Mouse (Mus musculus): ENCODE data around the gene Camk1.
"Not testable (repeated sequence)": the region's sequence is repeated elsewhere in the genome, so short reads cannot be mapped to it uniquely, and the experiment has no call there.

Gene Camk1

DNA sequence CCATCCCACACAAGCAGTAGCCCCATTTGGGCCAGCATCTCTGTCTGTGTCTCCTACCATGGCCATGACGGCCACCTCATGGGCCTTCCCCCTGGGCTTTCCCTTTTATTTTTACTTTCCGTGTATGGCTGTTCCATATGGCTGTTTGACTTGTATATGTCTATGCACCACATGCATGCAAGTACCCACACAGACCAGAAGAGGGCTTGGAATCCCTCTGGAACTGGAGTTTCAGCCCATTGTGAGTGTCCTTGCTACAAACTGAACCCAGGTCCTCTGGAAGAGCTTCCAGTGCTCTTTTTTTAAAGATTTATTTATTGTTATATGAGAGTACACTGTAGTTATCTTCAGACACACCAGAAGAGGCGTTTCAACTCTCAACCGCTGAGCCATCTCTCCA, 17.7 kb upstream of the Camk1 start:
- DNase-seq (ENCODE audit: low spot score), result no peak

DNA sequence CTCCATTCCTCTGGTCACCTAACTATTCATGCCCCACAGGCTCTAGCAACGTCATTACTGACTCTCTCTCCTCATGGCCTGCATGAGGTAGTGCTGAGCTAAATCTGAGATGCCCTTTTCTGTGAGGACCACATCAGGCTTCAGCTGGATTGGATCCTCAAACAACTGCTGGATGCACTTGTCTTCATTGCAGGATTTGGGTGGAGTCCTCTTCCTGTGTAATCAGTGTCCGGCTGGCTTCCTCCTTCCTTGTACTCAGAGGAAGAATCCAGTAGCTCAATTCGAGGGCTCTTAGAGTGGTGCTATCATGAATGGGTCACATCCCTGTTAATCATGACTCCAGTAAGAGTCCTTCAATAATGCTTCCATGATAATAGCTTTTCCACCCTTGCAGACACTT, 9.9 kb upstream of the Camk1 start:
- no peak for DNase-seq (ENCODE audit: low spot score)

DNA sequence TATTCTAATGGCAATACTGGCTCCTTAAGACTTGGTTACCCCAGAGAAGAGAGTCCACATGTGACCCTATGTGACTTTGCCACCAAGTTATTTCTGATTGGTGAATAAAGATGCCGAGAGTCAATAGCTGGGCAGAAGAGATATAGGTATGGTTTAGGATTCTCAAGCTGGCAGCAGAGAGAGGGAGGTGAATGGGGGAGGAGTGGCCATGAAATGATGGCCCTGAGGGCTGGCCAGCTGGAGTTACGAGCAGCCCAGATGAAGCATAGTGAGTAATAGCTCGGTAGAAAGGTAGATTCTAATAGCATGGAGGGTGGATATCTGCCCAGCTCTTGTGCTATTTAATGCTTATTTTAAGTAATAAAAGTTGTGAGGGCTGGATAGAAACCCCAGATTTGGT, 9.0 kb upstream of the Camk1 start:
- DNase-seq (ENCODE audit: low spot score), result no peak

DNA sequence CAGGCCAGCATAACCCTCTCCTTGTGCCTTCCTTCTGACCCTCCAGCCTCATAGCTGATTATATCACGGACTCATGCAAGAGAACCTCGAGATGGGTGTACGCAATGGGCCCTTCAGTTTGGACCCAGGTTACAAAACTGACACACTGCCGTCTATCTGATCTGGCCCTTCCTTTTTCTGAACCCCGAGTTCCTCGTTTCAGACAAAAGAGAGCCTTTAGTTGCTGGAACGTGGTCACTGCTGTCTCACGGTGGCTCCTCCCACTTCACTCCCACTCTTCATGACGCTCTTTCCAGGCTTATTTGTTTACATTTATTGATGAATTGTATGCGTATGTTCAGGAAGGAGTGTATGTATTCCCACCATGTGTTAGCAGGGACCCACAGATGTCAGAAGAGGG, 7.9 kb upstream of the Camk1 start:
- no peak for DNase-seq (ENCODE audit: low spot score)

DNA sequence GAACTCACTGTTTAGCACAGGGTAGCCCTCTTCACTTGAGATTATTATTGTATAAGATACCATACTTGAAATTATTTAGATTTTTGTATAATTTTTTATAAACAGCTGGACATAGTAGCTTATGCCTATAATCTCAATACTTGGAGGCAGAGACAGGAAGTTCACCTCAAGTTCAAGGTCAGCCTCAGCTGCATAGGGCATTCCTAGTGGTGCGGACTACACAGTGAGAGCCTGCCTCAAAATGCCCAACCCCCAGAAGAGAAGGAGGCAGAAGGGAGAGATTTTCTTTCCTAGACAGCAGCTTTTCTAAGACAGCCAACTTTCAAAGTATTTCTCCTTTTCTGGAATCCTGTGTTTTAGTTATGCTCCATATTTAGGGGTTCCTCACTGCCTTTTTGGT, 7.4 kb upstream of the Camk1 start:
- no peak for DNase-seq (ENCODE audit: low spot score)

DNA sequence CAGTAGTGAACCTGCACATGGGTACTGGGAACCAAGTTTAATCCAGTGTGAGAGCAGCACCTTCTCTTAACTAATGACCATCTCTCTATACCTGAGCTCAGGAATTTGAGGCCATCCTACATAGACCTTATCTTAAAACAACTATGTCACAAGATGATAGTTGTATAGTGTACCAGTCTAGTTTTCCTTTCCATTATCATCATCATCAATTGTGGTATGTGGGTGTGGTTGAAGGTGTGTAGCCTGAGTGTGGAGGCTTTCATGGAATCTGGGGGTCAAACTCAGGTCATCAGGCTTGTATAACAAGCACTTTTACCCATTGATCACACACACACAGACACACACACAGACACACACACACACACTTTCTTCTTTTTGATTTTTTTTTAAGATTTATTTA, 6.8 kb upstream of the Camk1 start:
- DNase-seq (ENCODE audit: low spot score), result no peak

DNA sequence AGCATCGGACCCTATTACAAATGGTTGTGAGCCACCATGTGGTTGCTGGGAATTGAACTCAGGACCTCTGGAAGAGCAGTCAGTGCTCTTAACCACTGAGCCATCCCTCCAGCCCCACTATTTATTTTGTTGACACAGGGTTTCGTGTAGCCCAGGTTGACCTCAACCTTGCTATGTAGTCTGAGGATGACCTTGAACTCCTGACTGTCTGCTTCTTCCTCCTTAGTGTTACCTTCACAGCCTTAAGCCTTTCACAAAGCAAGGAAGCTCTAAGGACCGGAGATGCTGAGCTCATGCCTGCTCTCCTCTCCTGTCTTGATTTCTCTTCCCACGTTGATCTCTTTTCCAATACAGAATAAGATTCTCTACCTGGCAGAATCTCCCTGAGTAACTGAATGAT, 3.1 kb upstream of the Camk1 start:
- DNase-seq (ENCODE audit: low spot score), result no peak

DNA sequence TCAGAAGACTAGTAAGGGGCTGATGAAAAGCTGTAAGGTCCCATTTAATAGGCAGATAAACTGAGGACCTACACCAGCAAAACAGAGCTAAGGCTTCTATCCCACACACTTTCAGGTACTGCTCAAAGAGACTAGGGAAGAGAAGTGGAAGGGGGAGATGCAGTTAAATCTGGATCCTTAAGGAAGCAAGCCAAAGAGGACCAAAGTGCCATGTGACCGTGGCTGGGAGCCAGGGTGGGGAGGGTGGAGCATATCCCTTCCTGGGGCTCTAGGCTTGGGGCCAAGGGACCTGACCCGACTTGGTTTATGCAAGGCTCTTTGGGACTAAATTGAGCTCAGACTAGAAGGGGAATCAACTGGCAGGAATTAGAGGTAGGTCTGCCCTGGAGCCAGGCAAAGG, 537 bp upstream of the Camk1 start:
- DNase-seq (ENCODE audit: low spot score), result no peak

DNA sequence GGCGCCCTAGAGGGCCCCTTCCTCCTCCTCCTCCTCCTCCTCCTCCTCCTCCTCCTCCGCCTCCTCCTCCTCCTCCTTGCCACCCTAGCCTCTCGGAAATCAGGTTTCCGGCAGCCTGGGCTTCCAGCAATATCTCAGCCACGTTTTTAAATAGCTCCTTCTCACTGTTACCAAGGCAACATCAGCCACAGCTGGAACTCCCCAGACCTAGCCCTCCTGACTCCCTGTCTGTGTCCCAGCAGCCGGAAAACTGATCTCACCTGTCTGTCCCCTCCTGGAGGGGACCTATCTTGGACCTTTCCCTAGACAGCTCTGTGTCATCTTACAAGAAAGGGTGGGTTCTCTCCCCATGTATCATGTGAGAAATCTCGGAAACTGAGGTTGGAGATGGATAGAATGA, 1.5 kb downstream of the Camk1 start:
- DNase-seq (ENCODE audit: low spot score), result no peak

DNA sequence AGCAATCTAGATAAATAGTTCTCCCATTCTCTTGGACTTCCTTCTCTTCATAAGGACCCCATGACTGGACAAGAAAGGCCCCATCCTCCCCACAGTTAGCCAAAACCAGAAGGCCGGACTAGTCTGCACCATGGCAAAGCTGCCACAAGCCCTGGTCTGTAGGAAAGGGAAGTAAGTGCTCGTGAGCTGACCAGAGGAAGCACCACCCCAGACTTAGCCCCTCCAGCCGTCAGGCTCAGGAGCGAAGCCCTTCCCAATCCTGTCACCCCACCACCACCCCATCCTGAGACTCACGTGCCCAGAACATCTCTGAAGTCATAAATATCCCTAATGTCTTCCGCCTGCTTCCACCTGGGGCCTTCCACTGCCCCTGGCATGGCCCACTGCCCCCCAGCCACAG, 2.2 kb downstream of the Camk1 start:
- no peak for DNase-seq (ENCODE audit: low spot score)

DNA sequence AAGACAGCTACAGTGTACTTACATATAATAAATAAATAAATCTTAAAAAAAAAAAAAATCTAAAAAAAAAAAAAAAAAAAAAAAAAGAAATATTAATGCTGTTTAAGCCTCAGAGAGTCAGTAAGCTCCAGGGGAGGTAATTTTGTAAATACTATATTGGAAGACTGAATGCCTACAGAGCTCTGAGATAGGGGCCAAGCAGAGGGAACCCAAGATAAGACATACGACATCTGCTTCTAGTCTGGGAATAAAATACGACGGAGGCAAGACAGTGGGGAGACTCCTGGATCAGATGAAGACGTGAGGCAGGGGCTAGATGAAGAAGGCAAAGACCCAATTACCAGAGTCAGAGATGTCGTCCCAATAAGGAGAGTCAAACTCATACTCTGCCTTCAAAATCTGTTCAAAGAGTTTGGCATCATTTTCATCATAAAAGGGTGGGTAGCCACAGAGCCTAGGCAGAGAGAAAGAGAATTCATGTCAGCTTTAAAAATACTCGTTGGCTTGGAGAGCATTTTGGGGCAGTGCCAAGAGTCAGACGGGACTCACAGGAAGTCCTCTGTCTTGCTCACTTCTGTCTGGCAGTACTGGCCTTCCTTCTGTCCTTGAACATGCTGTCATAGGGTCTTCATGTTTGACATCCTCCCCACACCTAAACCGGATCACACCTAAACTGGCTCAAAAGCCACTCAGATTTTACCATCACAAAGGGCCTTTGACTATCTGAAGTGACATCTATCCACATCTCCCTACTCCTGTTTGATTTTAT, 6.7 kb downstream of the Camk1 start:
- DNase-seq (ENCODE audit: low spot score), result no peak

DNA sequence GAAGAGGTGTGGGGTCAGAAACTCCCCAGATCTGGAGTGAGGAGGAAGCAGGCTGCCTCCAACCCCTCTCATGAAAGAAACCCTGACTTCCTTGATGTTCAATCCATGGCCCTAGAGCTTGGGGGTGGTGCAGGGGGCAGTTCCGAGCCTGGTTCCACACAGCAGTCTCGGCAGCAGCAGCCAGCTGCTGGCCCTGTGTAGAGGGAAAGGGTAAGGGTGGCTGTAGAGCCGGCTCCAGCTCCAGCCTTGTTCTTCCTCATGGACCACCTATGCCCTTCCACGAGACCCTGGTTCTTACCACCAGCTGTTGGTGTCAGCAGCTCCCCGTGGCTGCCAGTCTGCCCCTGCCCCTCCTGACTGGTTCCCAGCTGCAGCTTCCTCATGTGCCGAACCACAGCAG, 9.6 kb downstream of the Camk1 start:
- DNase-seq (ENCODE audit: low spot score), result no peak

DNA sequence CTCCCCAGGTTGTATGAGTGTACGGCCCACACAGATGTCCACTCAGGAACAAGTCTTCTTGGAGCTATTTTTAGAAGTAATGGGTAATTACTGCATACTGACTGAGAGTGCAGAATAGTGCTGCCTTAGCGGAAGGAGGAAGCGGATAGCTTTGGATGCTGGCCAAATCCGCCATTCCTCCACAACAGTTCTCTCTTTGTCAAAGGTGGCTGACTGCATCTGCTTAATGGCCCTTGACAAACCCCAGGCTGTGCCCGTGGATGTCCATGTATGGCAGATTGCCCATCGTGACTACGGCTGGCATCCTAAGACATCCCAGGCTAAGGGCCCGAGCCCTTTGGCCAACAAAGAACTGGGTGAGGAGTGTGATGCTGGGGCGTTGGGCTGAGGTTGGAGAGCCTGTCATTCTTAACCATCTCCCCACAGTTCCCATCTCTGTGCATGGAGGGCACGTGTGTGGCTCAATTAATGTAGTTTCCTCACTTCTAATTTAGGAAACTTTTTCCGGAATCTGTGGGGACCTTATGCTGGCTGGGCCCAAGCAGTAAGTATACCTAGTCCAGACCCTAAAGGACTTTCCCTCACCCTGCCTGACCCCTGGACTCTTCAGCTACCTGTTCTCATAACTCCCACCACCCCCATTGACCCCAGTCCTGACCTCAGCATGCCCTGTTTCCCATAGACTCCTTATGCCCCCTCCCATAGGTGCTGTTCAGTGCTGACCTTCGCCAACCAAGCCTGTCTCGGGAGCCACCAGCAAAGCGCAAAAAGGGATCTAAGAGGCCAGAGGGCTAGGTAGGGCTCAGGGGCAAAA, 10.4 kb downstream of the Camk1 start:
- DNase-seq (ENCODE audit: low spot score), result no peak

DNA sequence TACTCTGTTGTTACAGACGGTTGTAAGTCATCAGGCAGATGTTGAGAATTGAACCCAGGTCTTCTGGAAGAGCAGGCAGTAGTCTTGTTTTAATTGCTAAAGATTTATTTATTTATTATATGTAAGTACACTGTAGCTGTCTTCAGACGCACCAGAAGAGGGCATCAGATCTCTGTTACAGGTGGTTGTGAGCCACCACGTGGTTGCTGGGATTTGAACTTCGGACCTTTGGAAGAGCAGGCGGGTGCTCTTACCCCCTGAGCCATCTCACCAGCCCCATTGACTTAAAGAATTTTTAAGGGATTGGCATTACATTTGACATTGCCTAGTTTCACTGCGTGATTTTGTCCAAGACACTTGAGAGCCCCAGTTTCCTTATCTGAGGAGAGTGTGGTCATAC, 11.1 kb downstream of the Camk1 start:
- not testable (repeated sequence) for DNase-seq (ENCODE audit: low spot score)

DNA sequence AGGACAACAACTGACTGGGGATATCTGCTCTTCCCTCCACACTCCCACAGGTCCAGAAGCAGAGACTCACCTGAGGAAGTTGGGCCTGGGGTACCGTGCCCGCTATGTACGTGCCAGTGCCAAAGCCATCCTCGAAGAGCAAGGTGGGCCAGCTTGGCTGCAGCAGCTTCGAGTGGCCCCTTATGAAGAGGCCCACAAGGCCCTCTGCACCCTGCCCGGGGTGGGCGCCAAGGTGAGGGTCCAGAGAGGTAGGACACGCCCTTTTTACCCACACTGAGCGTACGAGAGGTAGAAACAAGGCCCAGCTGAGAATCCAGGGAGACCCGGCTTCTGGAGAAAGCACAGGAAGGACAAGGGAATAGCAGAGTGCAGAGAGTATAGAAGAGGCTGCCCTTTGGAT, 12.1 kb downstream of the Camk1 start:
- DNase-seq (ENCODE audit: low spot score), result no peak

DNA sequence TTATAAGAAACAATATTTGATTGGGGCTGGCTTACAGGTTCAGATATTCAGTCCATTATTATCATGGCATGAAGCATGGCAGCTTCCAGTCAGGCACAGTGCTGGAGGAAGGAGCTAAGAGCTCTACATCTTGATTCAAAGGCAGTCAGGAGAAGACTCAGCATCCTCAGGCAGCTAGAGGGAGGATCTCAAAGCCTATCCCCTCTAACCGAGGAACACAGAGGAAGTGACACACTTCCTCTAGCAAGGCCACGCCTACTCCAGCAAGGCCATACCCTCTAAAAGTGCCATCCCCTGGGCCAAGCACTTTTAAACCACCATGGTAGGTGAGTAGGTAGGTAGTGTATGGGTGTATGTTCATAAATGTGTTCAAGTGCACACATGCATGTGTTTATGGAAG, 13.2 kb downstream of the Camk1 start:
- peak; percentile 53 for DNase-seq (ENCODE audit: low spot score)

DNA sequence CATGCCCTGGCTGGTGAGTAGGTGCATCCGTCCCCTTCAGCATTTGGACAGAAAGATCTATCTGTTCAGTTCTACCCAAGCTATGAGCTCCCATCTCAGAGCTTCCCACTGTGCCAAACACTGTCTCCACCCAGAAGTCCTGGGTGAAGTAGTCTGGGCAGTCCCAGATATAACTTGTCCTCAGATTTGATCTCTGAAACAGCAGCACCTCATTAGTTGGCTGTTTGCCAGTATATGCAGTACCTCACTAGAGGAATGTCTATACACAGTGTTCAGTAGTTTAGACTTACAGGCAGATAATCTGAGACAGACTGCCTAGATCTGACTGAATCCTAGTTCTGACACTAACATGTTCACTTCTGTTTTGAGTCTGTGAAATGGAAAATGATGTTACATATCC, 14.4 kb downstream of the Camk1 start:
- no peak for DNase-seq (ENCODE audit: low spot score)

DNA sequence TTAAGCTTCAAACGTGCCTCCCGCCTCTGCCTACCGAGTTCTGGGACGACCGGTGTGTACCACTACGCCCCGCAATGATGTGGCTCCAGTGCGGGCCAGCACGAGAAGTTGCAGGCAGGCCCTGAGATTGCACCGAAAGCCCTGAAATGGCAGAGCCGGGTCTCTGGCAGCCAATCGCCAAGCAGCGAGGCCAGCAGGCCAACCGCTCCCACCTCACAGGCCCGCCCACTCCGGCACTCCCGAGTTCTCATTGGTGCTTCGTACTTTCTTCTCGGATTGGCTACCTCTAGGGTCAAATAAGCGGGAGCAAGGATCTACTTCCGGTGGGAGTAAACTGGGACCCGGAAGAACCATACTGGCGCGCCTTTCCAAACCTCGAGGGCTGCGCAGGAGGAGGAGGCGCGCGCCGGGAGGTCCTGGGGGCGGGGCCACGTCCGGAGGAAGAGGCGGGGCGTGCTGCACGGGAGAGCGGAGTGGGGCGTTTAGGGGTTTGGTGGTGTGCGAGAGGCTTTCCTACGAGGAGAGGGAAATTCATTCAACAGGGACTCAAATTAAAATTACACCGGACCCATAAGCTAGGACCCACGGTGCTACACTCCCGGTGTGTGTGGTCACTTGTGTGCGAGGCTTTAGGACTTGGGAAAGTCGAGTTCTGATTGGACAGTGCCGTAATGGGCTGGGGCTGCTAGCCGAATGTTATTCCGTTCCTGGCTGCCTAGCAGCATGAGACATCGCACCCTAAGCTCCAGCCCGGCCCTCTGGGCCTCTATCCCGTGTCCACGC, 17.1 kb downstream of the Camk1 start, which contains the start of gene Ogg1:
TSS of gene Ogg1 (plus strand) at position 440 of the 783 bp plus-strand sequence.
- peak; percentile 99 for DNase-seq (ENCODE audit: low spot score)

DNA sequence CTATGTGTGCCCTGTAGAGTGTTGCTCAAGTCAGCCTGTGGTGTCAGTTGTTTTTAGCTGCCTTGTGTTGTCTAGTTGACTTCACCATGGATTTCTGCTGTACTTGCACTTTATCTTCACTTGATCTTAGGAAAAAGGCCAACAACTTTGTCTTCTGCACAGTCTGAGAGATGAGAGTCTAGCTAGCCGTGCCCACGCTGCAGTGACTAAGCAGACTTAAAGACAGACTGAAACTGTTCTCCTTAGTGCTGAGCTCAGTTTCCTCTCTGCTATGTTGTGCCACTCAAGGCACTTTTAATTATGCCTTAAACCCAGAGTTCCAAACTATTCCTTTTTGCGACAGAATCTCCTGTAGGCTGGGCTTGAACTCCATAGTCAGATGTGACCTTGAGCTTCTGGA, 27.8 kb downstream of the Camk1 start:
- no peak for DNase-seq (ENCODE audit: low spot score)

DNA sequence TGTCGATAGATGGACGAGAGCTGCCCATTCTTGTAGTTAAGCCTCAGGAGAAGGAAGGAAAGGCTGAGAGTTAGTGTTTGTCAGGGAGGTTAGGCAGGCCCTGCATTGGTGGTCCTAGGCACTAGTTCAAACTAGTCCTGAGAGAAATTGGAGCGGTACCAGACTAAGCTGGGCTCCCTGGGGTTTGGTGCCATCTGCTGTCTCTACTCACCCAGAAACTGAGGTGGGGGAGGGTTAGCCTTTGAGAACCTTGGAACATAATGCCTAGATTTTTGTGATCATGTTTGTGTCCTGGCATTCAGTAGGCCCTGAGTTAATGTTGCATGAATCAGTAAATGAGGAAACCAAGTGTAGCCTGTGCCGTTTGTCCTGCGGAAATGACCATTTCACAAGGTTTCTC, 35.6 kb downstream of the Camk1 start:
- peak; percentile 36 for DNase-seq (ENCODE audit: low spot score)

DNA sequence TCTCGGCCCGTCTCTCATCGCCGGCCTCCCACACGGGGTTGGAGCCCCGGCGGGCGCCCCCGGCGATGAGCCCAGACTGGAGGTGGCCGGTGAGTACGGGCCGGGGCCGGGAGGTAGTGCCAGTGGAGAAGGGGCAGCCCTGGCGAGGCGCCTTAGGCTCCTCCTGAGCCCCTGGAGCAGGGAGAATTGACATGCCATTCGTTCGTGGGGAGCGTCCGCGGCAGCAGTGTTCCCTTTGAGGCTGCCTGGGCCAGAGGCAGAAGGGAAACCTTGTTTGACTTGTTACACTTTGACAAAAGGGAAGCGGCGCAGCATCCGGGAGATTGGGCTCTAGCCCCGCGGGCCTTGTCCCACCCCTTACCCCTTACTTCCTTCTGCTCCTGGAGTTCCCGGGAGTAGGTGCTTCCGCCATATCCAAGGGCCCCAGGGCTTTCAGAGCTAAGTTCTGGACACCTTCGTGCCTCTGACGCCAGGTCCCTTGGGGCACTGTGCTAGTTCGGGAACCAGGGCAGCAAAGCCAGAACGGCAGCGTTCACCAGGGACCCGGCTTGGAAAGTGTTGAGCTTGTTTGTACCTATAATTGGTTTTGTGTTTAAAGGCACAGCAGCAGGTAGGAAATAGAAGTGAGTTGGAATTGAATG, 36.2 kb downstream of the Camk1 start:
- DNase-seq (ENCODE audit: low spot score), result peak; percentile 41

DNA sequence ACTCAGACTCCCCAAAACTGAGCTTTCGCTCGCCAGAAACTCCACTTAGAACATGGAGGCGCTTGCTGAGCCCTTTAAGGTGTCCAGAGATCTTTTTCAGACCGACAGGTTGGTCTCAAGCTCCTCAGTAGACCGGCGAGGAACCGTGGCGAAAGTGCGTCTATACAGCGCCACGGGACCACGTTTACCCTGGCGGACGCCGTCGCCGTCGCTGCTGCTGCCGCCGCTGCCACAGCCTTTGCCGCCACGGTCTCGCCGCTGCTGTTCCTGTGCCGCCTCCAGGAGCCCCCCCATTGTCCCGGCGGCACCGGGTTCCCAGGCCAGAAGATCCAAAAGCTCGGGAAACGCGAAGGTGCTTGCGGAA, 36.8 kb downstream of the Camk1 start, which contains the start of gene Brpf1:
TSS of gene Brpf1 (plus strand) at position 152 of the 364 bp plus-strand sequence.
- no peak for DNase-seq (ENCODE audit: low spot score)

Measured in T-cell, adult 2 months (primary cell).